Mouse (Mus musculus): ENCODE results near the gene Ltv1. TPM values are rescaled to one million over a fixed set of nuclear protein-coding genes. Genes with fewer than 3 reads are reported as not detected.

Gene Ltv1
- 43.3 TPM for polyA plus RNA-seq (2014; fragmentation: Illumina TruSeq; extraction: RNeasy Lipid Tissue Mini Kit (QIAGEN cat#74804); ENCODE audit: low read depth, low replicate concordance)

DNA sequence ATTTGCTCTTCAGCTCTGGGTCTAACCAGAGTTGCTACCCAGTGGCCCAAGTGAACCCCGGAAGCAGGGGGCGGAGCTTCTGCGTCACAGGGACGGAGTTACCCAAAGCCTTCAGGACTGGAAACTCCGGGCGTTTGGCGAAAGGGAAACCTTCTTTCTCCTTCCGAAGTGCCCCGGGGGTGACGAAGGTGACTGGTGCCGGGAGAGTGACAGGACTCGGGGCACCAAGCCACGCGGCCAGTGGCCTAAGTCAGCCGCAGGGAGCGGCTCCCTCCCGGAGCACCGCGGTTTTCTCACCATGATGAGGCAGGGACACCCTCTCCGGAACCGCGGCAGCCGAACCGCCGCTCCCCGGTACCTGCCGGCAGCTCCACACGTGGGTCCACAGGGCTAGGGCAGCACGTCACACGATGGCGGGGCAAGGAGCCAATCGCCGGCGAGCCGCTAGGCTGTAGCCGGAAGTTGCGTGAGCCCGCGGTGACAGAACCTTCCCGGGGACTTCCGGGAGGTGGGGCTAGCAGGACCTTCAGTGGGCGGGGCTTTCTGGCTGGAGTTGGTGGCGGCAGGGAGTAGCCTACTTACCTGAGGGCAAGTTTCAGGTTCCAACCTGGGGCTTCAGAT is at the start of gene Ltv1:
Gene Ltv1 (minus strand): TSS at position 438 of the 621 bp plus-strand sequence.

DNA sequence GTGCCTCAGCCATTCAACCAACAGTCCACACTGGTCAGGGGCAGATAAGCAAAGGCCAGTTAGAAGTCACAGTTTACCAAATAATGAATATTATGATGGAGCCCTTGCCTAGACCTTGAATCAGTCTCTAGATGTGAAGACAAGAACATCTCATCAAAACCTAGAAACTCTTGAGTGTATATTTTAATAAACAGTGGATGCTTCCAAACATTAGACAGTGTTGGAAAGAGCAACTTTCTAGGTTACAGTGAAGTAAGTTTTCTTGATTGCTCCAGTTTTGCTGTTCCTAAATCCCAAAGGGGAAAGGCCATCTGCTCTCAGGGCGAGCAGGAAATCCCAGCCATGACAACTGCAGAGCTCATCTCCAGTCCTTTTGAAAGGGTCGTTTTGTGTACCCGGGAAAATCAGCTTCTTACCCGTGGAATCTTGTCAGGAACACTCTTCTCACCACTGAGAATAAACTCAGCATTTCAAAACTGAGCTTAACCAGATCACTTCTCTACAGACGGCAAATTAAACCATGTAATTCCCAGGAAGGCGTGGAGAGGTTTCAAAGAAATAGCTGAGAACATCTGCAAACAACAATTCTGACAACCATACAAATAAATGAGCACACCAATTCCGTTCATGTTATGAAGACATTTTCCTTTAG is 14.9 kb downstream of the Ltv1 start, which contains the start of gene Zc2hc1b:
Gene Zc2hc1b (minus strand): TSS at position 51 of the 652 bp plus-strand sequence.

Other genes starting within 250 kb of the Ltv1 start
- gene Stx11, start 228.9 kb downstream of the Ltv1 start, polyA plus RNA-seq (2014; fragmentation: Illumina TruSeq; extraction: RNeasy Lipid Tissue Mini Kit (QIAGEN cat#74804); ENCODE audit: low read depth, low replicate concordance) = 3.4 TPM
- gene Sf3b5, start 187.8 kb downstream of the Ltv1 start, polyA plus RNA-seq (2014; fragmentation: Illumina TruSeq; extraction: RNeasy Lipid Tissue Mini Kit (QIAGEN cat#74804); ENCODE audit: low read depth, low replicate concordance) = not detected
- gene Plagl1, start 132.7 kb downstream of the Ltv1 start, polyA plus RNA-seq (2014; fragmentation: Illumina TruSeq; extraction: RNeasy Lipid Tissue Mini Kit (QIAGEN cat#74804); ENCODE audit: low read depth, low replicate concordance) = 18.5 TPM
- gene Zc2hc1b, start 15.1 kb downstream of the Ltv1 start, polyA plus RNA-seq (2014; fragmentation: Illumina TruSeq; extraction: RNeasy Lipid Tissue Mini Kit (QIAGEN cat#74804); ENCODE audit: low read depth, low replicate concordance) = not detected